Mouse (Mus musculus) CH12.LX (cell line): ENCODE measurements around the gene Tsr2.

ENCODE experiments used
- CTCF ChIP-seq, 2 experiments: IDR thresholded peaks in 1 of 2; conservative IDR thresholded peaks in 1 of 2; 2 replicates each; pipeline ENCODE4 v1.5.1; 2011 to 2012; ENCODE audit warnings: low read depth in 2 of 2, low read length in 2 of 2, improper control_type of control experiment in 1 of 2, inconsistent platforms in 1 of 2, mild to moderate bottlenecking in 1 of 2, moderate library complexity in 1 of 2
- MEF2A ChIP-seq: IDR thresholded peaks from 2 replicates; pipeline ENCODE4 v1.6.1; 2014; ENCODE audit warnings: low read depth, mild to moderate bottlenecking, inconsistent platforms, low read length, improper control_type of control experiment, borderline replicate concordance
- MYC ChIP-seq: IDR thresholded peaks from 2 replicates; pipeline ENCODE4 v1.6.1; 2011; ENCODE audit warnings: low read depth, mild to moderate bottlenecking, improper control_type of control experiment, low read length

DNA sequence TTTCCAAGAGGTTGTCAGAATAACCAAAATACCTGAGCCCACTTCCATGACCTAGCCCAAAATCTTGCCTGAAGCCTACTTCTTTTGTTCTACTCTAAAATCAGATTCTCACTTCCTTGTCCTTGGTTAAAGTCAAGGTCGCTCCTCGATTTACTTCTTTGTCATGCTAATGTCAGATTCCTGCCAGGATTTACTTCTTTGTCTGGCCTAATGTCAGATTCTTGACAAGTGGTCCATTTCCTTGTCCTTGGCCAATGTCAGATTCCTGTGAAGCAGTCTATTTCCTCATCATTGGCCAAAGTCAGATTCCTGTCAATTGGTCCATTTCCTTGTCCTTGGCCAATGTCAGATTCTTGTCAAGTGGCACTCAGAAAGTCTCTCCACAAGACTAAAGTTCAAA lies 27.6 kb upstream of the Tsr2 start:
- no peak for TF ChIP-seq CTCF (conservative IDR thresholded peaks at IDR 0.05 in 1 of 2, IDR thresholded peaks at IDR 0.05 in 1 of 2; ENCODE audit: low read depth in 2 of 2, low read length in 2 of 2)
- TF ChIP-seq MEF2A: no peak
- TF ChIP-seq MYC: no peak
